Mouse (Mus musculus) thymus, adult 2 months (tissue): ENCODE measurements at regions not wholly inside any gene's neighbourhood (a gene's known extent, or its start where the extent isn't known, plus 50 kb on each side); places are given as distances from the start of the nearest gene placed in this dataset.

Experiments
- CTCF ChIP-seq: fragments of 200-500 bp; IDR thresholded peaks from 2 replicates; pipeline ENCODE4 v1.5.1; 2012; ENCODE audit warnings: mild to moderate bottlenecking, control low read depth, low read length, moderate library complexity, borderline replicate concordance; ENCODE audit not compliant: control insufficient read depth, poor library complexity, insufficient read depth; ENCODE audit errors: extremely low read depth
- POLR2A ChIP-seq: fragments of 200-500 bp; IDR thresholded peaks from 2 replicates; pipeline ENCODE4 v1.6.1; 2012; ENCODE audit warnings: mild to moderate bottlenecking, low read length, control low read depth, moderate library complexity; ENCODE audit not compliant: control insufficient read depth, poor library complexity, insufficient read depth; ENCODE audit errors: extremely low read depth

GRCm38 (mm10) chr8:96090231-96090630 lies 201.9 kb upstream of the Got2 start:
- no peak for TF ChIP-seq CTCF
- no peak for TF ChIP-seq POLR2A
